Mouse (Mus musculus): Measurements from ENCODE around the gene Clca4b. TPM values are rescaled to one million over a fixed set of nuclear protein-coding genes. Genes with fewer than 3 reads are reported as not detected.
"Not testable (repeated sequence)": the region's sequence is repeated elsewhere in the genome, so short reads cannot be mapped to it uniquely, and the experiment has no call there.

Clca4b gene
- total RNA-seq (2021) = not detected in 2 replicates
- long read RNA-seq = 0 reads

- DNase-seq = no peak
Observed at GRCm38 (mm10) chr3:144932335-144932734, at the start of gene Clca4b. TSS of gene Clca4b (minus strand) at chr3:144932529.

GRCm38 (mm10) chr3:144980551-144980950, 48.2 kb upstream of the Clca4b start:
- no peak for DNase-seq

GRCm38 (mm10) chr3:144977631-144978030, 45.3 kb upstream of the Clca4b start:
- no peak for DNase-seq

GRCm38 (mm10) chr3:144976091-144976490, 43.8 kb upstream of the Clca4b start:
- DNase-seq = no peak

GRCm38 (mm10) chr3:144974945-144975344, 42.6 kb upstream of the Clca4b start, which contains the start of gene Clca4a:
TSS of gene Clca4a (minus strand) at chr3:144975045.
- no peak for DNase-seq

GRCm38 (mm10) chr3:144971553-144972270, 39.4 kb upstream of the Clca4b start:
- no peak for DNase-seq

GRCm38 (mm10) chr3:144969755-144970154, 37.4 kb upstream of the Clca4b start:
- no peak for DNase-seq

GRCm38 (mm10) chr3:144966074-144966473, 33.7 kb upstream of the Clca4b start:
- no peak for DNase-seq

GRCm38 (mm10) chr3:144950829-144951228, 18.5 kb upstream of the Clca4b start:
- no peak for DNase-seq

- not testable (repeated sequence) for DNase-seq
Observed at GRCm38 (mm10) chr3:144947376-144947775, 15.0 kb upstream of the Clca4b start.

GRCm38 (mm10) chr3:144933625-144934024, 1.3 kb upstream of the Clca4b start:
- not testable (repeated sequence) for DNase-seq

GRCm38 (mm10) chr3:144933011-144933491, 722 bp upstream of the Clca4b start:
- no peak for DNase-seq

- no peak for DNase-seq
Observed at GRCm38 (mm10) chr3:144914014-144914413, 18.3 kb downstream of the Clca4b start.

- no peak for DNase-seq
Observed at GRCm38 (mm10) chr3:144897042-144897678, 35.2 kb downstream of the Clca4b start.

GRCm38 (mm10) chr3:144890246-144890758, 42.0 kb downstream of the Clca4b start:
- no peak for DNase-seq

GRCm38 (mm10) chr3:144886957-144887356, 45.4 kb downstream of the Clca4b start:
- DNase-seq = no peak

- not testable (repeated sequence) for DNase-seq
Observed at GRCm38 (mm10) chr3:144872012-144872411, 60.3 kb downstream of the Clca4b start.

Other genes with a start within 250 kb of the Clca4b start
- 180 and 199 TPM in 2 replicates for gene Sh3glb1, start 212.2 kb downstream of the Clca4b start, total RNA-seq (2021)
- 9.2 TPM in 2 replicates for gene Clca3a1, start 171.6 kb downstream of the Clca4b start, total RNA-seq (2021)
- gene Clca3a2, start 113.0 kb downstream of the Clca4b start, total RNA-seq (2021) = not detected in 2 replicates
- not detected in 2 replicates for gene Clca3b, start 83.2 kb downstream of the Clca4b start, total RNA-seq (2021)
- not detected in 2 replicates for gene Clca4a, start 42.5 kb upstream of the Clca4b start, total RNA-seq (2021)
- not detected in 2 replicates for gene Clca1, start 100.2 kb upstream of the Clca4b start, total RNA-seq (2021)
- not detected in 2 replicates for gene Clca2, start 166.9 kb upstream of the Clca4b start, total RNA-seq (2021)
- gene Odf2l, start 186.1 kb upstream of the Clca4b start, total RNA-seq (2021) = 31.0 and 34.9 TPM in 2 replicates

Data from adrenal gland, postnatal 25 days (tissue).